Mouse (Mus musculus): ENCODE measurements around the gene Cyren.

- TF ChIP-seq EP300 (IDR thresholded peaks at IDR 0.05; ENCODE audit: insufficient read depth, low read depth, low read length): no peak
- no peak for TF ChIP-seq CTCF (IDR thresholded peaks at IDR 0.05)
- no peak for TF ChIP-seq POLR2A (IDR thresholded peaks at IDR 0.05; ENCODE audit: insufficient read depth, low read depth, low read length)
Observed at GRCm38 (mm10) chr6:34832352-34832751, 45.5 kb downstream of the Cyren start.
